Mouse (Mus musculus) MEL (cell line): ENCODE measurements around the gene Srebf2. TPM values are rescaled to one million over a fixed set of nuclear protein-coding genes. Genes with fewer than 3 reads are reported as not detected.

Experiments used
- DNase-seq: peaks from one replicate; pipeline ENCODE4 v3.0.0; 2011; ENCODE audit warnings: low read depth, low spot score
- H3K27ac ChIP-seq: 2 replicates; pipeline ENCODE4 v1.5.1; 2012; ENCODE audit warnings: low read depth, mild to moderate bottlenecking, control low read depth, low read length, moderate library complexity; ENCODE audit not compliant: control insufficient read depth
- H3K27me3 ChIP-seq, 2 experiments: fragments of 150-350 bp in 1 of 2; sonication (generic) in 1 of 2; 2 replicates each; pipeline ENCODE4 v1.6.1; 2012; ENCODE audit warnings: low read length in 2 of 2, mild to moderate bottlenecking in 2 of 2, improper control_type of control experiment in 1 of 2, moderate library complexity in 1 of 2; ENCODE audit not compliant: insufficient read depth in 2 of 2, control insufficient read depth in 1 of 2
- H3K36me3 ChIP-seq, 2 experiments: 2 replicates each; pipeline ENCODE4 v1.6.1; 2012 to 2014; ENCODE audit warnings: low read length in 2 of 2, improper control_type of control experiment in 1 of 2, inconsistent platforms in 1 of 2, mild to moderate bottlenecking in 1 of 2; ENCODE audit not compliant: insufficient read depth in 2 of 2, control insufficient read depth in 1 of 2
- H3K4me1 ChIP-seq, 2 experiments: fragments of 150-350 bp in 1 of 2; sonication (generic) in 1 of 2; 2 replicates each; pipeline ENCODE4 v1.6.1; 2012; ENCODE audit warnings: low read length in 2 of 2, improper control_type of control experiment in 1 of 2, mild to moderate bottlenecking in 1 of 2; ENCODE audit not compliant: insufficient read depth in 2 of 2, control insufficient read depth in 1 of 2
- H3K4me3 ChIP-seq, 2 experiments: fragments of 150-350 bp in 1 of 2; sonication (generic) in 1 of 2; 2 replicates each; pipeline ENCODE4 v1.5.1; 2012; ENCODE audit warnings: low read depth in 2 of 2, low read length in 2 of 2, mild to moderate bottlenecking in 2 of 2, moderate library complexity in 2 of 2, control low read depth in 1 of 2, improper control_type of control experiment in 1 of 2; ENCODE audit not compliant: control insufficient read depth in 1 of 2, insufficient read depth in 1 of 2
- H3K79me2 ChIP-seq: 2 replicates; pipeline ENCODE4 v1.6.1; 2012; ENCODE audit warnings: mild to moderate bottlenecking, low read length, moderate library complexity; ENCODE audit not compliant: control insufficient read depth, poor library complexity, insufficient read depth
- H3K9ac ChIP-seq: 2 replicates; pipeline ENCODE4 v1.6.1; 2012; ENCODE audit warnings: low read depth, mild to moderate bottlenecking, control low read depth, low read length, moderate library complexity; ENCODE audit not compliant: control insufficient read depth, poor library complexity, severe bottlenecking
- H3K9me3 ChIP-seq: fragments of 150-350 bp; sonication (generic); replicated peaks from 2 replicates; pipeline ENCODE4 v1.6.1; 2012; ENCODE audit warnings: mild to moderate bottlenecking, low read length, improper control_type of control experiment, moderate library complexity; ENCODE audit not compliant: insufficient read depth
- CHD2 ChIP-seq: IDR thresholded peaks from 2 replicates; pipeline ENCODE4 v1.6.1; 2011; ENCODE audit warnings: low read length, improper control_type of control experiment
- CTCF ChIP-seq, 3 experiments: IDR thresholded peaks in 2 of 3; conservative IDR thresholded peaks in 1 of 3; 2 replicates each; pipeline ENCODE4 v1.5.1; 2011 to 2012; ENCODE audit warnings: low read length in 3 of 3, low read depth in 2 of 3, mild to moderate bottlenecking in 2 of 3, improper control_type of control experiment in 1 of 3, inconsistent platforms in 1 of 3, mixed read lengths in 1 of 3, moderate library complexity in 1 of 3; ENCODE audit not compliant: control insufficient read depth in 1 of 3, insufficient read depth in 1 of 3, poor library complexity in 1 of 3, severe bottlenecking in 1 of 3
- EP300 ChIP-seq, 2 experiments: IDR thresholded peaks; 2 replicates each; pipeline ENCODE4 v1.6.1; 2011; ENCODE audit warnings: improper control_type of control experiment in 2 of 2, low read length in 2 of 2, low read depth in 1 of 2, mild to moderate bottlenecking in 1 of 2
- ETS1 ChIP-seq: IDR thresholded peaks from 2 replicates; pipeline ENCODE4 v1.6.1; 2012; ENCODE audit warnings: low read depth, mild to moderate bottlenecking, inconsistent platforms, low read length, improper control_type of control experiment, moderate library complexity
- GATA1 ChIP-seq: IDR thresholded peaks from 2 replicates; pipeline ENCODE4 v1.6.1; 2011; ENCODE audit warnings: low read depth, low read length, improper control_type of control experiment
- HCFC1 ChIP-seq: IDR thresholded peaks from 2 replicates; pipeline ENCODE4 v1.6.1; 2012; ENCODE audit warnings: low read depth, mild to moderate bottlenecking, inconsistent platforms, low read length, improper control_type of control experiment, moderate library complexity
- JUND ChIP-seq: IDR thresholded peaks from 2 replicates; pipeline ENCODE4 v1.6.1; 2011; ENCODE audit warnings: low read depth, mild to moderate bottlenecking, improper control_type of control experiment, low read length
- KAT2A ChIP-seq: conservative IDR thresholded peaks from 2 replicates; pipeline ENCODE4 v1.6.1; 2012; ENCODE audit warnings: low read depth, low read length, improper control_type of control experiment, inconsistent platforms
- MAX ChIP-seq: IDR thresholded peaks from 2 replicates; pipeline ENCODE4 v1.6.1; 2011; ENCODE audit warnings: low read length, improper control_type of control experiment
- MAZ ChIP-seq: IDR thresholded peaks from 2 replicates; pipeline ENCODE4 v1.6.1; 2012; ENCODE audit warnings: low read depth, mild to moderate bottlenecking, inconsistent platforms, low read length, improper control_type of control experiment
- MXI1 ChIP-seq: IDR thresholded peaks from 2 replicates; pipeline ENCODE4 v1.6.1; 2011; ENCODE audit warnings: mild to moderate bottlenecking, low read depth, low read length, improper control_type of control experiment
- MYC ChIP-seq: IDR thresholded peaks from 2 replicates; pipeline ENCODE4 v1.6.1; 2011; ENCODE audit warnings: low read depth, mild to moderate bottlenecking, low read length, improper control_type of control experiment, moderate library complexity
- NRF1 ChIP-seq: IDR thresholded peaks from 2 replicates; pipeline ENCODE4 v1.6.1; 2014; ENCODE audit warnings: low read depth, mild to moderate bottlenecking, inconsistent platforms, low read length, improper control_type of control experiment, moderate library complexity; ENCODE audit not compliant: poor library complexity, insufficient read depth, severe bottlenecking
- POLR2AphosphoS2 ChIP-seq: IDR thresholded peaks from 2 replicates; pipeline ENCODE4 v1.6.1; 2011; ENCODE audit warnings: low read length, improper control_type of control experiment
- POLR2AphosphoS5 ChIP-seq: IDR thresholded peaks from 2 replicates; pipeline ENCODE4 v1.6.1; 2012; ENCODE audit warnings: low read depth, borderline replicate concordance, mild to moderate bottlenecking, inconsistent platforms, low read length, moderate library complexity, mixed read lengths
- RAD21 ChIP-seq: IDR thresholded peaks from 2 replicates; pipeline ENCODE4 v1.6.1; 2011; ENCODE audit warnings: mild to moderate bottlenecking, low read depth, low read length, improper control_type of control experiment
- TAL1 ChIP-seq: IDR thresholded peaks from 2 replicates; pipeline ENCODE4 v1.6.1; 2012; ENCODE audit warnings: mild to moderate bottlenecking, inconsistent platforms, low read length, moderate library complexity, mixed read lengths
- TCF12 ChIP-seq: IDR thresholded peaks from 2 replicates; pipeline ENCODE4 v1.6.1; 2014; ENCODE audit warnings: low read depth, mild to moderate bottlenecking, inconsistent platforms, low read length, improper control_type of control experiment, moderate library complexity
- UBTF ChIP-seq: IDR thresholded peaks from 2 replicates; pipeline ENCODE4 v1.6.1; 2012; ENCODE audit warnings: low read depth, mild to moderate bottlenecking, inconsistent platforms, low read length, improper control_type of control experiment, moderate library complexity, borderline replicate concordance; ENCODE audit not compliant: insufficient read depth
- USF2 ChIP-seq, 2 experiments: IDR thresholded peaks; 2 replicates each; pipeline ENCODE4 v1.6.1; 2011 to 2012; ENCODE audit warnings: improper control_type of control experiment in 2 of 2, low read length in 2 of 2, borderline replicate concordance in 1 of 2, inconsistent platforms in 1 of 2, low read depth in 1 of 2, mild to moderate bottlenecking in 1 of 2; ENCODE audit not compliant: insufficient read depth in 1 of 2
- ZC3H11A ChIP-seq: IDR thresholded peaks from 2 replicates; pipeline ENCODE4 v1.6.1; 2012; ENCODE audit warnings: low read depth, mild to moderate bottlenecking, inconsistent platforms, low read length, improper control_type of control experiment
- ZNF384 ChIP-seq: IDR thresholded peaks from 2 replicates; pipeline ENCODE4 v1.6.1; 2012; ENCODE audit warnings: low read depth, mild to moderate bottlenecking, inconsistent platforms, low read length, improper control_type of control experiment
- polyA plus RNA-seq, 2 experiments: library from polyadenylated mRNA; stranded (reverse) in 1 of 2; unstranded in 1 of 2; fragments of >175 nt in 1 of 2; fragments of >200 nt in 1 of 2; gene quantifications; 2 replicates each; pipeline versions ENCODE4 v1.2.1 to v1.2.4; 2012; ENCODE audit warnings: low replicate concordance in 2 of 2, low read depth in 1 of 2; ENCODE audit not compliant: insufficient read length in 2 of 2, insufficient read depth in 1 of 2, missing spikeins in 1 of 2
- total RNA-seq: library from RNA; depleted of rRNA; stranded (reverse); fragments of 300-350 nt; gene quantifications from 2 replicates; pipeline ENCODE4 v1.2.3, GENCODE M21; 2012

The Srebf2 gene
- total and polyA plus RNA-seq, 3 experiments: 40.5 to 161 TPM; not detected in 1

- no peak for DNase-seq
- H3K4me1 ChIP-seq: peaks cover 0 to 12% of the 10 kb centered on the region in 2 experiments; a peak in 2 of 4 replicates
- H3K36me3 ChIP-seq: 0 out of 4 replicates have a peak, but pooled peaks cover 0 to 2% of the 10 kb centered on the region in 2 experiments
- H3K79me2 ChIP-seq: no peaks in the 10 kb centered on the region
- H3K27ac ChIP-seq: no peak overlapping the region
- no peak overlapping the region for H3K9ac ChIP-seq
- no peak overlapping the region for H3K4me3 ChIP-seq
- H3K27me3 ChIP-seq: no peaks in the 10 kb centered on the region
- no peak for TF ChIP-seq CTCF (IDR thresholded peaks at IDR 0.05 in 2 of 3, conservative IDR thresholded peaks at IDR 0.05 in 1 of 3; ENCODE audit: control insufficient read depth in 1 of 3, insufficient read depth in 1 of 3, low read depth in 2 of 3, low read length in 3 of 3, poor library complexity in 1 of 3, severe bottlenecking in 1 of 3)
- no peak for TF ChIP-seq TCF12
- TF ChIP-seq RAD21: no peak
- no peak for TF ChIP-seq KAT2A
- TF ChIP-seq USF2 (IDR thresholded peaks at IDR 0.05; ENCODE audit: borderline replicate concordance in 1 of 2, insufficient read depth in 1 of 2, low read depth in 1 of 2, low read length in 2 of 2): no peak
- no peak for TF ChIP-seq MAZ
- no peak for TF ChIP-seq HCFC1
- no peak for TF ChIP-seq POLR2AphosphoS5
- H3K9me3 ChIP-seq: no peaks in the 10 kb centered on the region
Observed at GRCm38 (mm10) chr15:82232651-82233050, 85.7 kb downstream of the Srebf2 start.

- H3K36me3 ChIP-seq: no peaks in the 10 kb centered on the region
Observed at GRCm38 (mm10) chr15:82235661-82236060, 88.7 kb downstream of the Srebf2 start.

More at GRCm38 (mm10) chr15:82235661-82236060, 88.7 kb downstream of the Srebf2 start:
- no peak for DNase-seq
- Histone ChIP-seq H3K79me2 (no peaks in the 10 kb centered on the region), H3K9me3 (no peaks in the 10 kb centered on the region), H3K4me1 (no peaks in the 10 kb centered on the region), H3K27me3 (no peaks in the 10 kb centered on the region), H3K9ac (no peak overlapping the region), H3K4me3 (no peak overlapping the region), H3K27ac (no peak overlapping the region)
- no peak for TF ChIP-seq MXI1
- TF ChIP-seq TAL1: no peak
- no peak for TF ChIP-seq CHD2
- no peak for TF ChIP-seq NRF1
- TF ChIP-seq UBTF: no peak
- no peak for TF ChIP-seq GATA1
- TF ChIP-seq ETS1: no peak
- no peak for TF ChIP-seq EP300 (IDR thresholded peaks at IDR 0.05; ENCODE audit: low read depth in 1 of 2, low read length in 2 of 2)
- TF ChIP-seq TCF12: no peak
- no peak for TF ChIP-seq MAX
- no peak for TF ChIP-seq POLR2AphosphoS5
- no peak for TF ChIP-seq ZC3H11A
- no peak for TF ChIP-seq CTCF (IDR thresholded peaks at IDR 0.05 in 2 of 3, conservative IDR thresholded peaks at IDR 0.05 in 1 of 3; ENCODE audit: control insufficient read depth in 1 of 3, insufficient read depth in 1 of 3, low read depth in 2 of 3, low read length in 3 of 3, poor library complexity in 1 of 3, severe bottlenecking in 1 of 3)
- TF ChIP-seq USF2 (IDR thresholded peaks at IDR 0.05; ENCODE audit: borderline replicate concordance in 1 of 2, insufficient read depth in 1 of 2, low read depth in 1 of 2, low read length in 2 of 2): no peak
- no peak for TF ChIP-seq MYC
- no peak for TF ChIP-seq ZNF384
- TF ChIP-seq JUND: no peak
- TF ChIP-seq POLR2AphosphoS2: no peak
- TF ChIP-seq RAD21: no peak
- no peak for TF ChIP-seq MAZ
- TF ChIP-seq, all 39 proteins: peak for 0
